Mouse (Mus musculus) heart, postnatal 36 days (tissue): ENCODE measurements around the gene Cyp2d9. TPM values are rescaled to one million over a fixed set of nuclear protein-coding genes. Genes with fewer than 3 reads are reported as not detected.
"Not testable (repeated sequence)": the region's sequence is repeated elsewhere in the genome, so short reads cannot be mapped to it uniquely, and the experiment has no call there.

Experiments used
- DNase-seq, 2 experiments: peaks; one replicate each; pipeline ENCODE4 v3.0.0; 2021 to 2022
- intact Hi-C: fragments of 180-260 bp; cut with DNase I; formaldehyde crosslinking; loops from one replicate; pipeline ENCODE4 v1.15.1; 2025
- total RNA-seq, 2 experiments: library from RNA; stranded (reverse); gene quantifications; 2 replicates each; pipeline ENCODE4 v1.2.3; 2021

The Cyp2d9 gene
- not detected for total RNA-seq

- no peak for DNase-seq
- intact Hi-C loops, result no loop called here
Measured at GRCm38 (mm10) chr15:82433137-82433536, at the start of gene Cyp2d9. TSS of gene Cyp2d9 (plus strand) at chr15:82433437.

DNA sequence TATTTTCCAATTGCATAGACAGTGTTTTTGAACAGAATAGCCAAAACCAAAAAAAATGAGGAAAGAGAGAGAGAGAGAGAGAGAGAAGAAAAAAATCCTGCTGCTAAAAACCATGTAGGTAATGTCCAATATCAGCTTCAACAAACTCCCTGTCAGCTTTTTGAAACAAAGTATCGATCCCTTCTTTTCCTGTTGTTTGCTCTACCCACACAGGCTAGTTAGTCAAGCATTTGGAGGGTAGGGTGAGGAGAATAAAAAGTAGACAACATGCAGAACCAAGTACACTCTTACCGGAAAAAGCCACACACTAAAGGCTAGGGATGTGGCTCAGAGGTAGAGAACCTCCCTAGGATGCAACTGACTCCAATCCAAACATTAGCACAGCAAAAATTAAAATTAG, 47.5 kb upstream of the Cyp2d9 start:
- intact Hi-C loops, result no loop called here
- DNase-seq, result no peak

DNA sequence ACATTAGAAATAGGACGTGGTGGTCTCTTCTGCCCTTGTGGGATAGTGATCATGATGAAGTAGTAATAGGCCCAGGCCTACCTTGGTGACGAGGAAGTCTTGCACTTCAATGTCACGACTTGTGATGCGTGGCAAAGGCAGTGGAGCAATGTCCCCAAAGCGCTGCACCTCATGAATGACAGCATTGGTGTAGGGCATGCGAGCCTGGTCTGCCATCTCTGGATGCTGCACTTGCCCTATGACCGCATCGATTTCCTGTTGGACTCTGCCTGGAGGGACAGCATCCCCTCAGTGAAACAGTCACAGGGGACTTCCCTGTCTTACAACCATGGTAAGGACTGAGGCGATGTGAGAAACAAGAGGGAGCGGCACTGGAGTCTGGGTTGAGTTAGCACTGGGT, 43.3 kb upstream of the Cyp2d9 start:
- intact Hi-C loops, DNase-seq: not testable (repeated sequence)

GRCm38 (mm10) chr15:82393922-82394321, 39.3 kb upstream of the Cyp2d9 start, which contains the start of gene Cyp2d11:
TSS of gene Cyp2d11 (minus strand) at chr15:82394022.
- intact Hi-C loops, DNase-seq: not testable (repeated sequence)

- intact Hi-C loops, DNase-seq: not testable (repeated sequence)
Measured at GRCm38 (mm10) chr15:82395955-82396354, 37.3 kb upstream of the Cyp2d9 start.

DNA sequence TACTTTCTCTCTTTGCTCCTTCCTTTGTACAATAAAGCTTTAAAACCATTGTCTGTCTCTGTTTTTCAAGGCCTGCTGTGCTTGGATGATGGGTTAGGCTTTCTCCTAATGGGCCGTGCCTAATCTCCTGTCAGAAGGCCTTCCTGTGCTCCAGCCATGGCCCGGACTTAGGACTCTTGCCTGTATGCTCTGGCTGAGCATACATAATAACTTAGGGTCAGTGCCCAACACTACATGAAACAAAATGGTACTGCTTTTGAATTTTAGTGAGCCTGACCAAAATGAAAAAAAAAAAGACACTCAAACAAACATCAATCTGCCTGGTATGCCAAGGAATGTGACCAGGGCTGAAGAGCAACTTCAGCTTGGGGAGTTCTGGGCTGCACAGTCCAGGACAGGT, 31.7 kb upstream of the Cyp2d9 start:
- intact Hi-C loops, result no loop called here
- DNase-seq, result no peak

DNA sequence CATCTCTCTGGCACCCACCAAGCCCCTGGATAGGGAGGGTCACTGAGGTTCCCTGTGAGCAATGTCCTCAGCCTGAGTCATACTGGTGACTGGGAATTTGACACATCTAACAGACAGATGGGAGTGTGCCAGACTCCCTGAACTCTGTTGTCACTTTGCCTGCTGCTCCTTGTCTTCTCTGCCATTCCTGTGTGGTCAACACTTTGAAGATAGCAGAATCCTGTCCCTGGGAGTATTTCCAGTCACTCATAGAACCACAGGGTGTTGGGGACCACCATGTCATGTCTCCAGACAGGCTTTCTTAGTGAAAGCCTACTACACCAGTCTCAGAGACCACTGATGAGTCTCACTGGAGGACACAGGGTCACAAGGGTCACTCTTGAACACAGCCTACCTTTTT, 31.1 kb upstream of the Cyp2d9 start:
- DNase-seq, result no peak
- intact Hi-C loops, result no loop called here

GRCm38 (mm10) chr15:82402741-82403140, 30.5 kb upstream of the Cyp2d9 start:
- intact Hi-C loops, result no loop called here
- no peak for DNase-seq

DNA sequence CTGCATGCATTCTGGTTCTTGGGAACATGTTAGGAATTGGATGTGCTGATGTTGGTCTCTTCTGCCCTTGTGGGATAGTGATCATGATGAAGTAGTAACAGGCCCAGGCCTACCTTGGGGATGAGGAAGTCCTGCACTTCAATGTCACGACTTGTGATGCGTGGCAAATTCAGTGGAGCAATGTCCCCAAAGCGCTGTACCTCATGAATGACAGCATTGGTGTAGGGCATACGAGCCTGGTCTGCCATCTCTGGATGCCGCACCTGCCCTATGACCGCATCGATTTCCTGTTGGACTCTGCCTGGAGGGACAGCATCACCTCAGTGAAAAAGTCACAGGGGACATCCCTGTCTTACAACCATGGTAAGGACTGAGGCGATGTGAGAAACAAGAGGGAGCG, 29.6 kb upstream of the Cyp2d9 start:
- intact Hi-C loops, result no loop called here
- no peak for DNase-seq

DNA sequence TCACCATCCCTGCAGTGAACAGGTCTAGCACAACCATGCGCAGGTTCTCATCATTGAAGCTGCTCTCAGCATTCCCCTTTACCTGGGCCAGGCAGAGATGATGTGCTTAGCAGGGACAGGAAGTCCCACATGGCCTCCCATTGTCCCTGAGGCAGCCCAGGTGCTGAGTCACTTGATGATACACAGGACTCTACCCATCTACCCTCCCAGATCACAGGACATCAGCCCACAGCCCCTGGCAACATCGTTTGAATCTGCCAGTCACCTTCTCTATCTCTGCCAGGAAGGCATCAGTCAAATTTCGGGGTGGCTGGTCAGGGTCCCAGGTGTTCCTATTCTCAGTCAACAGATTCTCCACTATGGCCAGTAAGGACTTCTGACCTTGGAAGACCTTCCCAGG, 29.1 kb upstream of the Cyp2d9 start:
- DNase-seq, result no peak
- intact Hi-C loops, result no loop called here

- DNase-seq, result no peak
- intact Hi-C loops, result no loop called here
Measured at GRCm38 (mm10) chr15:82406981-82407380, 26.3 kb upstream of the Cyp2d9 start, which contains the start of gene Cyp2d10. TSS of gene Cyp2d10 (minus strand) at chr15:82407195.

GRCm38 (mm10) chr15:82407536-82407935, 25.7 kb upstream of the Cyp2d9 start:
- no peak for DNase-seq
- intact Hi-C loops, result no loop called here

- DNase-seq, result peak; percentile 84
- intact Hi-C loops, result loop anchor here (1.0 to 5.0 kb wide), 4 partner anchors 36 to 151 kb away; partner anchors contain the start of genes Cyp2d22, Naga, Ndufa6 and Pheta2
Measured at GRCm38 (mm10) chr15:82416797-82417789, 16.1 kb upstream of the Cyp2d9 start.

GRCm38 (mm10) chr15:82418616-82419015, 14.6 kb upstream of the Cyp2d9 start:
- DNase-seq, result no peak
- intact Hi-C loops, result loop anchor here (5.0 kb wide), 1 partner anchor 81 kb away; the partner anchor contains the start of genes Naga, Pheta2 and Smdt1

DNA sequence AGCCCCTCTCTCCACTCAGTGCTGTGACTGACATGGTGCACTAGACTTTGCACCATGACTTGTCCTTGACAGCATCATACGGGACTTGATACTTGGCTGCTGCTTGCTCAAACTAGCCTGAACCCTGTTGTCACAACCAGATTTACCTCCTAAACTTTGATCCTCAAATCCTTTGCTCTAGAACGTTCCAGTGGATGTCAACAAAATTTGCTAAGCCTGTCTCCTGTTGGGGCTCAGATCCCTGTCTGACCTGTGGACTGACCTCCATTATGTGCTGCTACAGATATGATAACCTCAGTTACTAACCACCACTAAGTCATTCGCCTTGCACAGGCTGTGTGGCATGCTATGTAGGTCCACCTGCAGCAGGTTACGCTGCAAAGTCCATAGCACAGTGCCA, 10.3 kb upstream of the Cyp2d9 start:
- intact Hi-C loops, result no loop called here
- no peak for DNase-seq

DNA sequence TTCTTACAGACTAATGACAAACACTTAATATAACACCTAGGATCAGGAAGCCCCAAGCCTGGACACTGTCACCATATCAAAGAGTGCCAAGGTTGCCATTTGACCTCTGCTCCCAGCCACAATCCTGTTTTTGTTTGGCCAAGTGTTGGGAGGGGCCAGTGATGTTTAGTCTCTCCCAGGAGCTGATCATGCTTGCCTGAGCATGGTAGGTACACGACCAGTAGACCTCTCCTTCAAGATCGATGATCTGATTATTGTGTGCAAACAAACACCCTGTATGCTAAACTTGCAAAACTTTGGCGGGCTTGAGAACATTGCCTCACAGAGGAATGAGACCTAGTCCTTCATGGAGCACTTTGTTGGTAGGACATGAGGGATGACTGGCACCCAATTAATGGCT, 9.8 kb upstream of the Cyp2d9 start:
- intact Hi-C loops, result no loop called here
- no peak for DNase-seq

- intact Hi-C loops, result no loop called here
- DNase-seq, result no peak
Measured at GRCm38 (mm10) chr15:82433621-82434020, 384 bp downstream of the Cyp2d9 start.

DNA sequence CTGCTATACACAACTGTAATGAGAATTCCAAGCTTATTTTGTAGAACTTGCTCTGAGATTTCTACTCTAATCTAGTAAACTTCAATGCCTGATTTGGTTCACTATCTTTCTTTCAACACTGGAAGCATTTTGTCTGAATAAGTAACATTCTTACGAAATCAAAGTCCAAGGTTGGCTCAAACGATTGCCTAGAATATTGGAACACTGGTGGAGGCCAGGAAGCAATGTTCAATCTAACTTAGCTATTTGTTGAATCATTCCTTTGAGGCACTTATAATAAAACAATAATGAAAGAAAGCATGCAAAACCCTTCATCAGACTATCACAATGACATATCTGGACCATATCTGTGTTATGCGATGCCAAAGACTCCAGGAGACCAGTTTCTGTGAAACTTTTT, 1.3 kb downstream of the Cyp2d9 start:
- intact Hi-C loops, result no loop called here
- DNase-seq, result no peak

DNA sequence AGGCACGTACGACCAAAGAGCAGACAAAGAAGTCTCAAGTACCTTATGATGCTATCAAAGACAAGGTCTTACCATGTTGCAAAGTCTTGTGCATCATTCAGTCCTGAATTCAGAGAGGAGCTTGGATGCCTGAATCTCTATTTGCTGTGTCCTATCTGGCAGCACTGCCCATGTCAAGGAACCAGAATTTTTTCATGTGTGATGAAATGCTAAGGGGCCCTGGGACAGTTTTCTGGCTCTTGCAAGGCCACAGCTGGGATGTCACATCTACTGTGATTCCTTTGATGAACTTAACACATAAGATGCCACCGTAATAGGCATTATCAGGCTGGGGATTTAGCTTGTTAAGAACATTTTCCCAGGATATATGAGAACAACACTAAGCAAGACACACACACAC, 1.8 kb downstream of the Cyp2d9 start:
- DNase-seq, result no peak
- intact Hi-C loops, result no loop called here

- intact Hi-C loops, result no loop called here
- no peak for DNase-seq
Measured at GRCm38 (mm10) chr15:82435606-82436005, 2.4 kb downstream of the Cyp2d9 start.

- DNase-seq, result no peak
- intact Hi-C loops, result no loop called here
Measured at GRCm38 (mm10) chr15:82437975-82438617, 4.9 kb downstream of the Cyp2d9 start.
